Mouse (Mus musculus) hindbrain, embryonic 16.5 days (tissue): ENCODE measurements around the gene Rpl39l. TPM values are rescaled to one million over a fixed set of nuclear protein-coding genes. Genes with fewer than 3 reads are reported as not detected.
"Not testable (repeated sequence)": the region's sequence is repeated elsewhere in the genome, so short reads cannot be mapped to it uniquely, and the experiment has no call there.

Source experiments
- ATAC-seq: fragments of 200-750 bp; cut with Nextera tagmentation; 2 replicates; pipeline ENCODE4 v1.8.0; 2017; ENCODE audit warnings: moderate TSS enrichment, moderate library complexity
- H3K27ac ChIP-seq: fragments of 300-500 bp; sonication (generic); 2 replicates; pipeline ENCODE4 v1.5.1; 2014; ENCODE audit warnings: low read depth, mild to moderate bottlenecking, control low read depth, low read length, moderate library complexity
- H3K27me3 ChIP-seq: fragments of 300-500 bp; sonication (generic); replicated peaks from 2 replicates; pipeline ENCODE4 v1.6.1; 2014; ENCODE audit warnings: low read length; ENCODE audit not compliant: control insufficient read depth, insufficient read depth
- H3K36me3 ChIP-seq: fragments of 300-500 bp; sonication (generic); 2 replicates; pipeline ENCODE4 v1.6.1; 2014; ENCODE audit warnings: mild to moderate bottlenecking, low read length, moderate library complexity, mixed read lengths; ENCODE audit not compliant: control insufficient read depth, insufficient read depth
- H3K4me1 ChIP-seq: fragments of 300-500 bp; sonication (generic); 2 replicates; pipeline ENCODE4 v1.6.1; 2014; ENCODE audit warnings: low read depth, low read length; ENCODE audit not compliant: control insufficient read depth, insufficient read depth
- H3K4me2 ChIP-seq: fragments of 300-500 bp; sonication (generic); 2 replicates; pipeline ENCODE4 v1.6.1; 2014; ENCODE audit warnings: mild to moderate bottlenecking, low read length, control low read depth, moderate library complexity
- H3K4me3 ChIP-seq: fragments of 300-500 bp; sonication (generic); 2 replicates; pipeline ENCODE4 v1.5.1; 2014; ENCODE audit warnings: mild to moderate bottlenecking, low read length, control low read depth, moderate library complexity
- H3K9ac ChIP-seq: fragments of 300-500 bp; sonication (generic); 2 replicates; pipeline ENCODE4 v1.6.1; 2014; ENCODE audit warnings: low read depth, mild to moderate bottlenecking, control low read depth, low read length, moderate library complexity
- H3K9me3 ChIP-seq: fragments of 300-500 bp; sonication (generic); 2 replicates; pipeline ENCODE4 v1.6.1; 2014; ENCODE audit warnings: mild to moderate bottlenecking, low read length, moderate library complexity; ENCODE audit not compliant: control insufficient read depth
- WGBS: fragments of 180-500 bp; shearing (Covaris S2); extraction: QIAGEN DNeasy Blood & Tissue Kit; methylation state at CpG from one replicate; pipeline ENCODE4 v1.1.7; 2014; 5-methylcytosine and 5-hydroxymethylcytosine counted together
- polyA plus RNA-seq: library from polyadenylated mRNA; unstranded; fragments of >200 nt; fragmentation: Nextera tagmentation; extraction: Ambion mirVana; gene quantifications from 2 replicates; pipeline ENCODE4 v1.2.1, GENCODE M21; 2015

The Rpl39l gene
- polyA plus RNA-seq, 1 experiment from 2014 or later: not detected

DNA sequence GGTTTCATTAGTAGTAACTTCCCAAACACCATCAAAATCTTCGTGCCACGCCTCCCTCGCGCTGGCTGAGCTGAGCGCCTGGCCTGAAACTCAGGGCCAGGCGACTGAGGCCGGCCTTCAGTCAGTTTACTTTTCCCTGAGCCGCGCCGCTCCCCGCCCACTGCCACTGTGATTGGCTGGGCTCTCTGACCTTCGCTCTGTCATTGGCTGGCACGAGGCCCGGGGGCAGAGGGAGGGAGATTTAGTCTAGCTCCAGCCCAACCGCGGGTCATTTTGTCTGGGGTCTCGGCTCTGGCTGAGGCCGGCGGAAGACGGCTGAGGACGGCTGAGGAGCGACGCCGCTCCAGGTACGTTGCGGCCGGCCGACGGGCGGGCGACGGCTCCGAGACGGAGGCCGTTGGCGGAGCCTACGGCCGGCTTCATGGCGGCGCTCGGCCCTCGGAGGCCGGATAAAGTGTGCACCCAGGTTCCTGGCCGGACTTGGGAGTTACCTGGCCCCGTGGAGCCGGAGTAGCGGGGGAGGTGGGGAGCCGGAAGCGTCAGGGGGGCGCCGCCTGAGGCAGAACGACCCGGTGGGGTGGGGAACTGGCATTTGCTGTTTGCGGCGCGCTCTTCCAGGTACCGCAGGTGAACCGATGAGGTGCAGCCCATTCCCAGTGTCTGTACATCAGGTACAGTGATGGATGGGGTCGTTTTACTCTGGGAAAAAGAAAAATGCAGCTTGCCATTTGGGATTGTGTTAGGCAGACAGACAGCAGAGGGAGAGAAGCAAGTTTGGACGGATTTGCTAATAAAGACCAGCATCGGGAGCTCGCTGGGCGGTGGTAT is 22.9 kb downstream of the Rpl39l start, which contains the start of gene Atf7ip2:
TSS of gene Atf7ip2 (plus strand) at position 34 of the 828 bp plus-strand sequence.
- peak; percentile 99 for ATAC-seq
- Histone ChIP-seq H3K36me3 (no peaks in the 10 kb centered on the region), H3K27ac (no peak within 1 kb of the TSS), H3K4me1 (peaks cover 7% of the 10 kb centered on the region), H3K4me2 (peak within 1 kb of the TSS; percentile 98), H3K4me3 (peak within 1 kb of the TSS; percentile 59), H3K27me3 (no peaks in the 10 kb centered on the region), H3K9ac (peak within 1 kb of the TSS; percentile 68), H3K9me3 (peaks cover 4% of the 10 kb centered on the region)
- 1% methylated on average over 59 of the region's 63 CpGs for WGBS

DNA sequence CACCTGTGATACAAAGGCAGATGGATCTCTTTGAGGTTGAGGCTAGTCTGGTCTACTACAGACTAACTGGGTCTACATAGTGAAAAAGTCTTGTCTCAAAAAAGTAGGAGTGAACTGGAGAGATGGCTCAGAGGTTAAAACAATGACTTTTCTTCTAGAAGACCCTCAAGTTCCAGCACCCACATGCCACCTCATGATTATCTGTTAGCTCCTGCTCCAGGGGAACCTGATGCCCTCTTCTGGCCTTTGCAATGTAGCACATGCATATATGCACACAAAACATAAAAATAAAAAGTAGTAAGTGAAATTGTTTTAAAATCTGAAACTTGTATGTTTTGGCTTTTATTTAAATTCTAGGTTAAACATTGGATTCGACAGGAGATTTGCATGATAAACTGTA is 38.8 kb downstream of the Rpl39l start:
- H3K9me3 ChIP-seq: no peaks in the 10 kb centered on the region
- H3K27ac ChIP-seq: no peak overlapping the region
- H3K4me3 ChIP-seq: no peak overlapping the region
- H3K4me2 ChIP-seq: no peak overlapping the region
- 87% methylated on average over 1 of the region's 1 CpGs for WGBS
- H3K36me3 ChIP-seq: no peaks in the 10 kb centered on the region
- no peak for ATAC-seq
- no peak overlapping the region for H3K9ac ChIP-seq
- no peaks in the 10 kb centered on the region for H3K4me1 ChIP-seq
- no peaks in the 10 kb centered on the region for H3K27me3 ChIP-seq

DNA sequence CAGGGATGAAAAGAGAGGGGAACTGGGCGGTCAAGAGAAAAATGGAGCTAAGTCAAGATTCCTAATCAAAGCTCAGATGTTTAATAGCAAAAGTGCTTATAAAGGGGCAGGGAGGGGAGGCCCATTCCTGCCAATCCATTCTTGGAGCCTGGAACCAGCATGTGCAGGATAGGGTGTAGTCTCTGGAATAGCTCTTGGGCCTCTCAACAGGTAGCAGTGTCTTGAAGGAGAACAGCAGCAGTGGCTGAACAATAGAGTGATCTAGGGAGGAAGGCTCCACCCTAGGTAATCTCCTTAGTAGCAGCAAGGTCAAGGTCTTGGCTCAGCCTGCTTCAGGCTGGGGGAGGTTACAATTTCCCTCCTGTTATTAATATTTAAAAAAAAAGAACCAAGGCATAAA is 46.3 kb downstream of the Rpl39l start:
- H3K4me2 ChIP-seq, H3K36me3 ChIP-seq, H3K9ac ChIP-seq, ATAC-seq, H3K27ac ChIP-seq, H3K9me3 ChIP-seq, H3K4me3 ChIP-seq, H3K4me1 ChIP-seq, H3K27me3 ChIP-seq: not testable (repeated sequence)
- 90% methylated on average over 1 of the region's 1 CpGs for WGBS

DNA sequence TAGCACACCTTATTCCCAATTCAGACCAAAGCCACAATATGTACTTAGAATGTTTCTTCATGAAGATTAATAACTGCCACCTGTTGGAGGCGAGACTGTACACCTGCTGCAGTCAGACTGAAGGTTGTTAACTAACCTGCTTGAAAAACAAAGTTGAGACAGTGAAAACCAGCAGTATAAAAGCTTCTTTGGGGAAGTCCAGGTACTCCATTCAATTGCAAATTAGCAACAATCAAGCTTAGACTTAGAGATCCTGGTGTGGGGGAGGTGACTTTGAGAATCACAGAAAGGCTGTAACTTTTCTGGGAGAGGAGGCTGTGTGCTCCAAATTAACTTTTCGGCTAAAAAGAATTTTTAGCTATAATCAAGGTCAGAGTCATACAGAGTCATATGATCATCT is 47.0 kb downstream of the Rpl39l start:
- 87% methylated on average over 2 of the region's 2 CpGs for WGBS
- not testable (repeated sequence) for H3K27me3 ChIP-seq

More for the DNA sequence above, 47.0 kb downstream of the Rpl39l start:
- not testable (repeated sequence) for H3K36me3 ChIP-seq, ATAC-seq, H3K4me1 ChIP-seq, H3K4me3 ChIP-seq, H3K27ac ChIP-seq, H3K9me3 ChIP-seq, H3K9ac ChIP-seq, H3K4me2 ChIP-seq

Other genes with a start within 250 kb of the Rpl39l start
- 6.1 and 9.7 TPM in 2 replicates for gene Grin2a, start 174.7 kb upstream of the Rpl39l start, polyA plus RNA-seq
- 0.17 and 0.21 TPM in 2 replicates for gene Atf7ip2, start 22.5 kb downstream of the Rpl39l start, polyA plus RNA-seq
- gene Emp2, start 143.7 kb downstream of the Rpl39l start, polyA plus RNA-seq: 22.3 and 24.5 TPM in 2 replicates
- 20.7 and 27.5 TPM in 2 replicates for gene Tekt5, start 225.3 kb downstream of the Rpl39l start, polyA plus RNA-seq
- 46.3 and 54.1 TPM in 2 replicates for gene Nubp1, start 241.7 kb downstream of the Rpl39l start, polyA plus RNA-seq